Mouse (Mus musculus) cerebellum, adult 2 months (tissue): ENCODE measurements around the gene Prm1. TPM values are rescaled to one million over a fixed set of nuclear protein-coding genes. Genes with fewer than 3 reads are reported as not detected.
A peak's percentile ranks its signal among the peaks of the same experiment; 100 is the strongest.

Source experiments
- DNase-seq, 2 experiments: peaks; one replicate each; pipeline ENCODE4 v3.0.0; 2021
- H3K27ac ChIP-seq: fragments of 200-500 bp; 2 replicates; pipeline ENCODE4 v1.5.1; 2012; ENCODE audit warnings: low read length, control low read depth, inconsistent platforms; ENCODE audit not compliant: insufficient read depth
- H3K27me3 ChIP-seq: fragments of 200-500 bp; 2 replicates; pipeline ENCODE4 v1.6.1; 2012; ENCODE audit warnings: inconsistent platforms, mild to moderate bottlenecking, low read length, moderate library complexity; ENCODE audit not compliant: control insufficient read depth, insufficient read depth
- H3K4me1 ChIP-seq: fragments of 200-500 bp; 2 replicates; pipeline ENCODE4 v1.6.1; 2011; ENCODE audit warnings: low read length; ENCODE audit not compliant: control insufficient read depth, insufficient read depth
- H3K4me3 ChIP-seq: fragments of 200-500 bp; replicated peaks from 2 replicates; pipeline ENCODE3; 2011; ENCODE audit warnings: mild to moderate bottlenecking, low read depth, low read length, control low read depth; ENCODE audit not compliant: insufficient read depth
- CTCF ChIP-seq: fragments of 200-500 bp; IDR thresholded peaks from 2 replicates; pipeline ENCODE4 v1.5.1; 2011; ENCODE audit warnings: low read depth, mild to moderate bottlenecking, control low read depth, low read length, moderate library complexity, borderline replicate concordance; ENCODE audit not compliant: insufficient read depth
- POLR2A ChIP-seq: fragments of 200-500 bp; IDR thresholded peaks from 2 replicates; pipeline ENCODE4 v1.6.1; 2011; ENCODE audit warnings: low read length, control low read depth, borderline replicate concordance; ENCODE audit not compliant: insufficient read depth
- WGBS: fragments of 180-500 bp; shearing (Covaris S2); methylation state at CpG from one replicate; pipeline ENCODE4 v1.1.7; 2018; 5-methylcytosine and 5-hydroxymethylcytosine counted together
- polyA plus RNA-seq: library from polyadenylated mRNA; depleted of rRNA; stranded (reverse); fragments of >200 nt; gene quantifications from 2 replicates; pipeline ENCODE4 v1.2.3, GENCODE M21; 2012

The Prm1 gene
- polyA plus RNA-seq, 1 experiment: not detected

GRCm38 (mm10) chr16:10767158-10767557, 38.5 kb downstream of the Prm1 start:
- peak; percentile 58 to 59 for DNase-seq
- TF ChIP-seq CTCF (peak; percentile 71), POLR2A (no peak)
- WGBS: 40% methylated on average over 4 of the region's 4 CpGs
- Histone ChIP-seq H3K27me3 (no peaks in the 10 kb centered on the region), H3K4me3 (no peak overlapping the region), H3K4me1 (no peaks in the 10 kb centered on the region), H3K27ac (no peak overlapping the region)

GRCm38 (mm10) chr16:10764323-10764722, 41.3 kb downstream of the Prm1 start:
- TF ChIP-seq POLR2A (no peak), CTCF (no peak)
- WGBS: 58% methylated on average over 2 of the region's 2 CpGs
- Histone ChIP-seq H3K27me3 (no peaks in the 10 kb centered on the region), H3K4me3 (no peak overlapping the region), H3K4me1 (no peaks in the 10 kb centered on the region), H3K27ac (no peak overlapping the region)
- DNase-seq: no peak

- Histone ChIP-seq H3K27me3 (no peaks in the 10 kb centered on the region), H3K4me1 (no peaks in the 10 kb centered on the region), H3K4me3 (no peak overlapping the region), H3K27ac (no peak overlapping the region)
- 64% methylated on average over 6 of the region's 6 CpGs for WGBS
- DNase-seq: no peak
- no peak for TF ChIP-seq POLR2A
- no peak for TF ChIP-seq CTCF
Observed at GRCm38 (mm10) chr16:10763540-10764264, 41.9 kb downstream of the Prm1 start.

GRCm38 (mm10) chr16:10762569-10763180, 43.0 kb downstream of the Prm1 start:
- Histone ChIP-seq H3K4me3 (no peak overlapping the region), H3K27ac (no peak overlapping the region), H3K4me1 (no peaks in the 10 kb centered on the region), H3K27me3 (no peaks in the 10 kb centered on the region)
- TF ChIP-seq POLR2A (no peak), CTCF (no peak)
- 79% methylated on average over 5 of the region's 5 CpGs for WGBS
- no peak for DNase-seq

GRCm38 (mm10) chr16:10761182-10761581, 44.5 kb downstream of the Prm1 start:
- Histone ChIP-seq H3K4me3 (no peak overlapping the region), H3K27me3 (no peaks in the 10 kb centered on the region), H3K4me1 (no peaks in the 10 kb centered on the region), H3K27ac (no peak overlapping the region)
- TF ChIP-seq POLR2A (no peak), CTCF (no peak)
- WGBS: 65% methylated on average over 8 of the region's 8 CpGs
- no peak for DNase-seq

GRCm38 (mm10) chr16:10756168-10756567, 49.5 kb downstream of the Prm1 start:
- 73% methylated on average over 6 of the region's 6 CpGs for WGBS

GRCm38 (mm10) chr16:10754521-10755296, 50.9 kb downstream of the Prm1 start:
- WGBS: 92% methylated on average over 3 of the region's 3 CpGs
- H3K27ac ChIP-seq: no peak overlapping the region
- no peaks in the 10 kb centered on the region for H3K27me3 ChIP-seq
- H3K4me1 ChIP-seq: peaks cover 5% of the 10 kb centered on the region
- no peak for DNase-seq
- TF ChIP-seq CTCF (no peak), POLR2A (no peak)
- H3K4me3 ChIP-seq: no peak overlapping the region

More at GRCm38 (mm10) chr16:10756168-10756567, 49.5 kb downstream of the Prm1 start:
- Histone ChIP-seq H3K27me3 (no peaks in the 10 kb centered on the region), H3K4me3 (no peak overlapping the region), H3K4me1 (no peaks in the 10 kb centered on the region), H3K27ac (no peak overlapping the region)
- TF ChIP-seq POLR2A: no peak
- TF ChIP-seq CTCF: no peak
- no peak for DNase-seq
